Mouse (Mus musculus) gastrocnemius, postnatal 14 days (tissue): ENCODE data around the gene Smyd4. TPM values are rescaled to one million over a fixed set of nuclear protein-coding genes. Genes with fewer than 3 reads are reported as not detected.
"Not testable (repeated sequence)": the region's sequence is repeated elsewhere in the genome, so short reads cannot be mapped to it uniquely, and the experiment has no call there.

ENCODE experiments used
- DNase-seq: peaks from one replicate; pipeline ENCODE4 v3.0.0; 2021; ENCODE audit warnings: mixed read lengths
- intact Hi-C: fragments of 180-260 bp; cut with DNase I; formaldehyde crosslinking; loops from one replicate; pipeline ENCODE4 v1.15.1; 2025; ENCODE audit warnings: low total_unique reads
- total RNA-seq, 2 experiments: library from RNA; stranded (reverse); gene quantifications; 2 replicates each; pipeline ENCODE4 v1.2.3; 2021

Smyd4 gene
- total RNA-seq, 2 experiments from 2014 or later = 3.3 to 5.7 TPM

- no peak for DNase-seq
- intact Hi-C loops = no loop called here
These were observed 5.1 kb upstream of the Smyd4 start for GRCm38 (mm10) chr11:75343096-75343495.

- no peak for DNase-seq
- intact Hi-C loops = no loop called here
These were observed 4.1 kb upstream of the Smyd4 start for GRCm38 (mm10) chr11:75344163-75344562.

GRCm38 (mm10) chr11:75344716-75345115 lies 3.5 kb upstream of the Smyd4 start:
- DNase-seq = no peak
- intact Hi-C loops = no loop called here

- no peak for DNase-seq
- intact Hi-C loops = no loop called here
These were observed 1.6 kb upstream of the Smyd4 start for GRCm38 (mm10) chr11:75346556-75347187.

DNA sequence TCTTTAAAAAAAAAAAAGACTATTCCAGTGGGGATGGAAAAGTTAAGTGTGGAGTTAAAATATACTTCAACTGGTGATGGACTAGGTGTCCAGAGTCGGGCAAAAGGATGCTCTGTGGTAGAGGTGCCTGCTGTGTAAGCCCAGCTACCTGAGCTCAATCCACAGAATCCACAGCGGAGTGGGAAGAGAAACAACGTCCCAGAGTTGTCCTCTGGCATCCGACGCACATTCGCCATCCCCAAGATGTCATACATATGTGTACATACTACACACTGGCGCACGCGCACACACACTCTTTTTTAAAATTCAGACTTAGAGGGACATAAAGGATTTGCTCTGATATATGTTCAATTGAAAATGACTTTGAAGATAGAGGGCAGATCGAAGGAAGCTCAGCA lies 1.0 kb upstream of the Smyd4 start:
- no peak for DNase-seq
- intact Hi-C loops = no loop called here

DNA sequence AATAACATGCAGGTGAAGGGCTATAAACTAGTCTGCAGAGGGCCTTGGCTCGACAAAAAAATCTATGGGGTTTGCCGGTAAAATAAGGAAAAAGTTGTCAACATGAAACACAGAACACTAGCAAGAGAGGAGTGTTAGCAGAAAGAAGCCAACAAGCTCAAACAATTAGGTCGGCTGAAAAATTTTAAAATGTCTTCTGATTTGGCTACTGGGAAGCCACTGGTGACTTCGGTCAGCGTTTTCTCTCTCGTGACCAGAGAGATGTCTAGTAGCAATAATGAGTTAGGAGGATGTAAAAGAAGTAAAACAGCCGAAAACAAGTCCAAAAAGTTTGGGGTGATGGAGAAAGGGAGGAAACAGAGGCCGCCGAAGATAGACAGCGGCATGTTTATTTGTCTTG lies 637 bp upstream of the Smyd4 start:
- no peak for DNase-seq
- intact Hi-C loops = no loop called here

DNA sequence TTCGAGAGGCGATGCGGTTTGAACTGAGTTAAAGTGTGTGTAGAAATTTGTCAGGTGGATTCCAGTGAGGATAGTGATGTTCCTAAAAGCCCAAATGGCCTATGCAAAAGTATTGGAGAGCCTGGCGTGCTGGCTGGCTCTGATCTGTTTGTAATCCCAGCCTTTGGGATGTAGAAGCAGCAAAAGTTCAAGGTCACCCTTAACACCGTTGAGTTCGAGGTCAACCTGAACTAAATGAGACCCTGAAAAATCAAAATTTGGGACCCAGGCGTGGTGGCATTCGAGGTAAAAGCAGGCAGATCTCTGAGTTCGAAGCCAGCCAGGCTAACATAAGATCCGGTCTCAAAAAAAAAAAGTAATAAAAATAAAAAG lies 643 bp downstream of the Smyd4 start:
- no peak for DNase-seq
- intact Hi-C loops = no loop called here

- intact Hi-C loops = no loop called here
- DNase-seq = no peak
These were observed 3.0 kb downstream of the Smyd4 start for GRCm38 (mm10) chr11:75351225-75351624.

GRCm38 (mm10) chr11:75355475-75355874 lies 7.2 kb downstream of the Smyd4 start:
- no peak for DNase-seq
- intact Hi-C loops = no loop called here

DNA sequence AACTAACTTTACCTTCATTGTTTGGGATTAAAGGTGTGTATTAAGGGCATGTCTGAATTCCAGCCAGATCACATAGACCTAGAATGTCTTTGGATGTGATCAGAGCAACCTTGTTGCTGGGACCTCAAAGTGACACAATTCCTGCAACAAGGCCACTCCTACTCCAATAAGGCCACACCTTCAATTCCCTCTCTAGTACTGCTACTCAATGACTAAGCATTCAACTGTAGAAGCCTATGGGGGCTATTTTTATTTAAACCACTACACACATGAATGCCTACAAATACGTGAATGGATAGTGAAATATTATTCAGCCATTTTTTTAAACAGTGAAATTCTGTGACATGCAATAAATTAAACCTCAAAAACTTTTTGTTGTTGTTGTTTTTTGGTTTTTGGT lies 28.9 kb downstream of the Smyd4 start:
- intact Hi-C loops = no loop called here
- DNase-seq = no peak

GRCm38 (mm10) chr11:75378786-75379185 lies 30.6 kb downstream of the Smyd4 start:
- DNase-seq, intact Hi-C loops: not testable (repeated sequence)

DNA sequence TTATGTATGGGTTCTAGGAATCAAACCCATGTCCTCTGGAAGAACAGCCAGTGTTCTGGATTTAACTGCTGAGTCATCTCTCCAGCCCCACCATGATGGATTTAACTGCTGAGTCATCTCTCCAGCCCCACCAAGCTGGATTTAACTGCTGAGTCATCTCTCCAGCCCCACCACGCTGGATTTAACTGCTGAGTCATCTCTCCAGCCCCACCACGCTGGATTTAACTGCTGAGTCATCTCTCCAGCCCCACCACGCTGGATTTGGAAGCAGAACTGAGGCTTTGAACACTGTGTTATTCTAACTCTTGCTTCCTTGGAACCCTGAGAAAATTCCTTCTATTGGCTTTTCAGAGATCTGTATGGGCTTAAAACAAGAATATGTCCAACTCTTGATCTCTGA lies 35.3 kb downstream of the Smyd4 start:
- DNase-seq = not testable (repeated sequence)

GRCm38 (mm10) chr11:75395611-75396010 lies 47.4 kb downstream of the Smyd4 start:
- DNase-seq = no peak
- intact Hi-C loops = no loop called here

More for the DNA sequence above, 35.3 kb downstream of the Smyd4 start:
- intact Hi-C loops = not testable (repeated sequence)

DNA sequence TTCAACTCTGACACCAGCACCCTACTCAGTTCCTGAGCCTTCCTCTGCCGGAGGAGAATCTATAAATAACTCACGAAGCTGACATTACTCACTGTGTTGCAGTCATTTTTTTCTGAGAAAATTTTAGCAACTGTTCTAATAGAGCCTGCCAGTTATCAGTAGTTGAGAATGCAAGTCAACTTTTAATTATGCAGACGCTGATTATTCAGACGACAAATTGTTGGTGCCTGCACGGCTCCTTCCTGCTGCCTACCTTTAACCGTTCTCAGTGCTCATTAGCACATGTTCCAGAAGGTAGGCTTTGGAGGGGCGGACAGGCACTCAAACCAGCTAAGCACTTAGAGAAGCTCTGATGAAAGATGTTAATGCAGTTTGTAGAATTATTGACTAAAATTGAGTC lies 49.2 kb downstream of the Smyd4 start:
- no peak for DNase-seq
- intact Hi-C loops = no loop called here

DNA sequence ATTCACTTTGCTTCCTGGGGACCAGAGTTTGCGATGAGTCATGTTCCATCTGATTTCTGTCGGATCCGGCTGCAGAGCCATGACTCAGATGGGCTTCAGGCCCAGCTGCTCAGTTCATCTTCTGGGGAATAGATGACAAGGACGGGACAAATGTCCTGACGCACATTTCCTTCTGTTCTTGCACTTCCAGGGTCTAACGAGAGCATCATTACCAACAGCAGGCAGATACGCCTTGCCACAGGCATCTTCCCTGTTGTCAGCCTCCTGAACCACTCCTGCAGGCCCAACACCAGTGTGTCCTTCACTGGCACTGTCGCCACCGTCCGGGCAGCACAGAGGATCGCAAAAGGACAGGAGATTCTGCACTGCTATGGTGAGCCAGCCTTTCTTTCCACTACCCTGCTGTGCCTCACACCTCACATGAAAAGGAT lies 51.2 kb downstream of the Smyd4 start:
- no peak for DNase-seq
- intact Hi-C loops = no loop called here

DNA sequence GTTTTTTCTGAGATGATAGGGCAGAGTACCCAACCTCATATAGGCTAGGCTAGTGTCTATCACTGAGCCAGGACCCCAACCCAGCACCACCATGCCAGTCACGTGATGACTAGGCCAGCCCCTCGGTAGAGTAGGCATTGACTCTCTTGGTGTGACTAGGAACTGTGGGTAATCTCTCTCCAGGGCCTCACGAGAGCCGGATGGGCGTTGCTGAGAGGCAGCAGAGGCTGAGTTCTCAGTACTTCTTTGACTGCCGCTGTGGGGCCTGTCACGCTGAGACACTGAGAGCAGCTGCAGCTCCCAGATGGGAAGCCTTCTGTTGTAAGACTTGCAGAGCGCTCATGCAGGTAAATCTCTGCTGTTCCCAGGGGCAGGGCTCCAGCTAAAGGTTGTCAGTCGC lies 51.9 kb downstream of the Smyd4 start:
- DNase-seq = no peak
- intact Hi-C loops = loop anchor here (10.0 kb wide), 1 partner anchor 105 kb away; no protein-coding TSS in a partner anchor

DNA sequence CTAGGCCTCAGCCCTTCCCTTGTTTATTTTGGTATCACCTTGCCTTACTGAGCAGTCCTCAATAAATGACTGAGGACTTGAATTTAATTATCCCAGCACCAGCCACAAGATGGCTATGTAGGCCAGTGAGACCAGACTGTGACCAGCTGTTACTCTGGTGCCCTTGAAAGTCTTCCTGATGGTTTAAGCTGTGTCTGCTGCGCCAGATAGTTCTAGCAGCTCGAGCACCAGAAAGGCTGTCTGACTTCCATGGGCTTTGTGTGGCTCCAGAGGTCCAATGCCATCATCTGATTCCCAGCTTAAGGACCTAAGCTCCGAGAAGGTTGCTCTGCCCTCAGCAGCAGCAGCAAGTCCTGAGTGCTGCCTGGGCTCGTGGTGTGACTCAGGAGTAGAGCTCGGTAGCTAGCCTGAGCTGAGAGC lies 54.0 kb downstream of the Smyd4 start:
- intact Hi-C loops = loop anchor here (10.0 kb wide), 1 partner anchor 103 kb away; no protein-coding TSS in a partner anchor
- DNase-seq = peak; percentile 43

GRCm38 (mm10) chr11:75403301-75404052 lies 55.2 kb downstream of the Smyd4 start:
- intact Hi-C loops = loop anchor here (10.0 kb wide), 1 partner anchor 101 kb away; no protein-coding TSS in a partner anchor
- DNase-seq = peak; percentile 62

DNA sequence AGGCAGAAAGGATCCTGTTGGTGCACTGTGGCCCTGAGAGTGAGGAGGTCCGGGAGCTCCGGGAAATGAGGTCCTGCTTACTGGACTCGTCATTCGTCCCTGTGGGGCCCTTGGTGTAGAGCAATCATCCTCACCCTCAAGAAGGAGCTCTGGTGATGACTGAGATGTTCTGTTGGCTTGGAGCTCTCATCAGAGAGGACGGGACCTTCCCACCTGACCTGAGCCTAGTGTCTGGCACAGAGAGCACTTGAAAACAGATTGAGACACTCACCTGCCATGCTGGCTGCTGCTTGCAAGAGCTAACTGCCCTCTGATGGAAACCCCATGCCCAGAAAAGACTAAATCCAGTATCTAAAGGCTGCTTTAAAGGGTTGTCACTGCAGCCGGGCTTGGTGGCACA lies 56.6 kb downstream of the Smyd4 start:
- no peak for DNase-seq
- intact Hi-C loops = loop anchor here (10.0 kb wide), 1 partner anchor 100 kb away; no protein-coding TSS in a partner anchor

- intact Hi-C loops = loop anchor here (10.0 kb wide), 1 partner anchor 99 kb away; no protein-coding TSS in a partner anchor
- DNase-seq = no peak
These were observed 57.9 kb downstream of the Smyd4 start for GRCm38 (mm10) chr11:75406104-75406503.

DNA sequence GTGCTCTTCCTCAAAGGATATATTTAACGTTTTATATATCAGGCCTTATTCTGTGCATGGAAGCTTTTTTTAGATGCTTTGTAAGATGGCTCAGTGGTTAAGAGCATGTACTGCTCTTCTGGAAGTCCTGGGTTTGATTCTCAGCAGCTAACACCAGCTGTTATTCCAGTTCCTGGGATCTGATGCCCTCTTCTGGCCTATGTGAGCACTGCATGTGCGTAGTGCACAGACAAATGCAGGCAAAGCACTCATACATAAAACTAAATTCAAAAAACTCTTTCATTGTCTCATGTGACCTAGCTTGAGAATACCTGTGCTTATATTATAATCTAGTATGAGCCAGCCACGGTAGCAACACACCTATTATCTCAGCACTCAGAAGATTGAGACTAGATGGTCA lies 58.6 kb downstream of the Smyd4 start:
- peak; percentile 35 for DNase-seq
- intact Hi-C loops = loop anchor here (10.0 kb wide), 1 partner anchor 98 kb away; no protein-coding TSS in a partner anchor
